Mouse (Mus musculus): Measurements from ENCODE around the gene Rsph1.

The Rsph1 gene

GRCm38 (mm10) chr17:31257898-31258297 is 19.3 kb downstream of the Rsph1 start:
- no peak for DNase-seq (ENCODE audit: low spot score in 2 of 2)

- DNase-seq (ENCODE audit: low spot score in 2 of 2): no peak
Observed at GRCm38 (mm10) chr17:31257149-31257548, 20.0 kb downstream of the Rsph1 start.

GRCm38 (mm10) chr17:31254463-31254931 is 22.7 kb downstream of the Rsph1 start:
- peak; percentile 71 to 86 for DNase-seq (ENCODE audit: low spot score in 2 of 2)

- DNase-seq (ENCODE audit: low spot score in 2 of 2): no peak
Observed at GRCm38 (mm10) chr17:31253951-31254350, 23.2 kb downstream of the Rsph1 start.

- no peak for DNase-seq (ENCODE audit: low spot score in 2 of 2)
Observed at GRCm38 (mm10) chr17:31247144-31247543, 30.0 kb downstream of the Rsph1 start.

- DNase-seq (ENCODE audit: low spot score in 2 of 2): no peak
Observed at GRCm38 (mm10) chr17:31245321-31245720, 31.9 kb downstream of the Rsph1 start.

GRCm38 (mm10) chr17:31242764-31243163 is 34.4 kb downstream of the Rsph1 start:
- peak in 1 of 2 experiments; percentile 75 for DNase-seq (ENCODE audit: low spot score in 2 of 2)

GRCm38 (mm10) chr17:31241156-31241555 is 36.0 kb downstream of the Rsph1 start:
- DNase-seq (ENCODE audit: low spot score in 2 of 2): no peak

- DNase-seq (ENCODE audit: low spot score in 2 of 2): no peak
Observed at GRCm38 (mm10) chr17:31238234-31239020, 38.8 kb downstream of the Rsph1 start.

GRCm38 (mm10) chr17:31235915-31236314 is 41.3 kb downstream of the Rsph1 start:
- DNase-seq (ENCODE audit: low spot score in 2 of 2): no peak

GRCm38 (mm10) chr17:31232251-31233010 is 44.8 kb downstream of the Rsph1 start:
- DNase-seq (ENCODE audit: low spot score in 2 of 2): no peak

- DNase-seq (ENCODE audit: low spot score in 2 of 2): no peak
Observed at GRCm38 (mm10) chr17:31231780-31232179, 45.4 kb downstream of the Rsph1 start.

- DNase-seq (ENCODE audit: low spot score in 2 of 2): no peak
Observed at GRCm38 (mm10) chr17:31226931-31227330, 50.3 kb downstream of the Rsph1 start.

GRCm38 (mm10) chr17:31226368-31226767 is 50.8 kb downstream of the Rsph1 start:
- DNase-seq (ENCODE audit: low spot score in 2 of 2): no peak

- no peak for DNase-seq (ENCODE audit: low spot score in 2 of 2)
Observed at GRCm38 (mm10) chr17:31224591-31224990, 52.6 kb downstream of the Rsph1 start.

GRCm38 (mm10) chr17:31223835-31224234 is 53.3 kb downstream of the Rsph1 start:
- DNase-seq (ENCODE audit: low spot score in 2 of 2): peak in 1 of 2 experiments; percentile 34

- no peak for DNase-seq (ENCODE audit: low spot score in 2 of 2)
Observed at GRCm38 (mm10) chr17:31222810-31223310, 54.3 kb downstream of the Rsph1 start.

GRCm38 (mm10) chr17:31216068-31216955 is 60.9 kb downstream of the Rsph1 start:
- no peak for DNase-seq (ENCODE audit: low spot score in 2 of 2)

- DNase-seq (ENCODE audit: low spot score in 2 of 2): no peak
Observed at GRCm38 (mm10) chr17:31211881-31212280, 65.3 kb downstream of the Rsph1 start.

- no peak for DNase-seq (ENCODE audit: low spot score in 2 of 2)
Observed at GRCm38 (mm10) chr17:31210299-31210698, 66.9 kb downstream of the Rsph1 start.

- DNase-seq (ENCODE audit: low spot score in 2 of 2): no peak
Observed at GRCm38 (mm10) chr17:31209376-31209930, 67.7 kb downstream of the Rsph1 start.
